Mouse (Mus musculus): Measurements from ENCODE around the gene Rnf144a.

DNA sequence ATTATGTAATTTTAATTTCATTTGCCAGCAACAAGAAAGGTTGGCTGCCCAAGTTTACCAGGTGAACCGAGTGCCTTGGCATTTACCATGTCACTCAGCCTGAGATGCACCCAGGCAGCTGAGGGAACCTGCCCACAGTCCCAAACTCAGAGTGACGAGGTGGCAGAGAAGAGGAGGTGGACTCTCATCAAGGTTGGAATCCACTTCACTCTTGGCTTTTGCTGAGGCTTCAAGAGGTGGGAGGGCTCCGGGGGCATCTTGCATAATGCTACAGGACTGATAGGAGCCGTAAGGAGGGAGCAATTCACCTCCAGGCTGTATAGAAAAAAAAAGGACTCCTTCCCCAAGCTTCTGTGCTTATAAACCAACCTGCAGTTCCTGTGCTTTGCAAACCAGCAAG is 48.7 kb downstream of the Rnf144a start:
- no peak for TF ChIP-seq CTCF (IDR thresholded peaks at IDR 0.05; ENCODE audit: low read depth)
- TF ChIP-seq EP300 (IDR thresholded peaks at IDR 0.05; ENCODE audit: low read depth): no peak

Data from liver, postnatal 0 days (tissue).